Mouse (Mus musculus) cerebellum, postnatal 14 days (tissue): ENCODE measurements around the gene Zfp758.
"Not testable (repeated sequence)": the region's sequence is repeated elsewhere in the genome, so short reads cannot be mapped to it uniquely, and the experiment has no call there.

Experiments
- DNase-seq, 2 experiments: peaks; one replicate each; pipeline ENCODE4 v3.0.0; 2021; ENCODE audit warnings: mixed read lengths in 2 of 2

Zfp758 gene

DNA sequence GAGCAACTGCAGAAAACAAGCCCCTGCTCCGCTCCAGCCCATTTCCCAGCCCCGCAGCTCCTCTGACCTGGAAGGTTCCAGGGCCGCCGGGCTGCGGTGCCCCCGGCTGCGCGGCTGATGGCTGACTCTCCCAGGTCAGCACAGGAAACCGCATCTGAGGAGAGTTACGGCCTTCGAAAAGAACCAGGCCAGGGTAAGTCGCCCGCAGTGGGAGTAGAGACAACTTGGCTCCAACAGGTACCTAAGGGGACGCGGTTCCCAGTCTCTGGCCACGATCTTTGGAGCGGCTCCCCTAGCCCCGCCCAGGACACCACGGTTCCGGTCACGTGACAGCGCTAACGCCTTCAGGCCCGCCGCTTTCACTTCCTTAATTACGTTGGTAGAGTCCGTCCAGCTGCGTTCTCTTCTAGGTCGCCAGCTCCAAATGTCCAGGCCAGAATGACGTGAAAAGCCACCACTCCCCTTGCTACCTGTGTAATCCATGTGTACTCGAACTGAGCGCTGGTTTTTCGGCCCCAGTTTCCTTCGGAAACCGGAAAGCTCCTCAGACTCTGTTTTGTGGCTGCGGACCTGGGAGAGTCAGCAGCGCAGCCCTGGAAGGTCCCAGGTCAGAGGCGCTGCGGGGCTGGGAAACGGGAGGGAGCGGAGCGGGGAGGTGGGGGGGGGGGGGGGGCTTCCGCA lies at the start of gene Zfp758, which contains the start of gene Zfp944:
Gene Zfp758, plus strand, starts transcription at position 353 of the 681 bp plus-strand sequence.
Gene Zfp944, minus strand, starts transcription at position 300 of the 681 bp plus-strand sequence.
- peak; percentile 50 to 58 for DNase-seq

DNA sequence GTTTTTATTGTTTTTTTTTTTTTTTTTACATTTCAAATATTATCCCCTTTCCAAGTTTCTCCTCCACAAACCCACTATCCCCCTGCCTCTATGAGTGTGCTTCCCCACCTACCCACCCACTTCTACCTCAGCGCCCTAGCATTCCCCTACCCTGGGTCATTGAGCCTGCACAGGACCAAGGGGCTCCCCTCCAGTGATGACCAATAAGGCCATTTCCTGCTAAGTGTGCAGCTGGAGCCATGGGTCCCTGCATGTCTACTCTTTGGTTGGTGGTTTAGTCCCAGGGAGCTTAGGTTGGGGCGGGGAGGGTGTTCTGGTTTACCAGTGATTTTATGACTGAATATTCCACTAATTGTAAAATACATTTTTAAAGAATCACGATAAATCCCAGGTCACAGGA lies 47.0 kb upstream of the Zfp758 start:
- peak; percentile 10 to 21 for DNase-seq

DNA sequence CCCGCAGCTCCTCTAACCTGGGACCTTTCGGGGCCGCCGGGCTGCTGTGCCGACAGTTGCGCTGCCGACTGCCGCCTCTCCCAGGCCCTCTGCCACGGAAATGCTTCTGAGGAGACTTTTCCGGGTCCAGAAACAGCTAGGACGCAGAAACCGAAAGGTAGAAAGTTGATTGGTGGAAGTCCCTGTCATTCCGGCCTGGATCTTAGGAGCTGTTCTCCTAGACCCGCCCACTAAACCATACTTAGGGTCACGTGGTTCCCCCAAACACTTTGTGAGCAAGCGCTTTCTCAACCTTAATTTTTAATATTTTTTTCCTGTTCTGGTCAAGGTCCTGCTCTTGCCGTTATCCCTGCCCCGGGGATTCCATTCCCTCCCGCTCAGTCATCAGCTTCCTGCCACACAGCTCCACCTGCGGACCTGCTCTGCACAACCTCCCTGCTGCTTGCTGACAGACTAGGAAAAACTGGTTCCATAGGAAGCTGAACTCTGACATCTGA lies 46.5 kb upstream of the Zfp758 start, which contains the start of gene CT030661.1:
Gene CT030661.1, minus strand, starts transcription at position 108 of the 497 bp plus-strand sequence.
- peak; percentile 95 for DNase-seq

DNA sequence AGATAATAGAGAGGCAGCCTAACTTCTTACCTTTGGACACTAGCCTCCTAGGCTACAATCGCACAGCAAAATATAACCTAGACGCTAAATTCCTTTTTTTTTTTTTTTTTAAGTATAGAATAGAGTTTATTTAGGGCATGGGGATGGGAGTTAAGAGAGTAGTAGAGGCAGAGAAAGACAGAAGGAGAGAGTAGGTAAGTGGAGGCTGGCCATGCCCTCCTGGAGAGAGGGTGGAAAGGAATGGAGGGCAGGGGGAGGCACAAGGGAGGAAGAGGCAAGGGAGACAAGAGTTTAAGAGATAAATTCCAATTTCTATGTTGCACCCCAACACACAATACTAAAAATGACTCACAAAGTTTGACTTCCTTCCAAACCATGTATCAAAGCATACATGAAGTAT lies 46.0 kb upstream of the Zfp758 start:
- DNase-seq: not testable (repeated sequence)

DNA sequence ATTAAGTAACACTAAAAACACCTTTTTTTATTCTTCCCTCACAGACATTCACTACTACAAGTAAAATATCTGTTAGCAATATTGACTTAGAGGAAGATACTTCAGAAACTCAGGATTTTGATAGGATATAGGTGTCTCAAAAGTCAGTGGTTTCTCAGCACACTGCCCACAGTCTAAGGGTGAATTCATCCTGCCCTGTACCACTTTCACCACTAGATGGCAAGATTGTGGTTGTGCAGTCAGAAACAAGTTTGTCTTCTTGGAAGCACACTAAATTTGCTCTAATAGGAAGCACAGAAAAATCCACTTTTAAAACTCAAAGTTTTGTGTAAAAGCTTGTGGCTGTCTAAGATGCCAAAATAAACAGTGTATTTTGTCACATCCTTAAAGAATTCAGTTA lies 8.5 kb upstream of the Zfp758 start:
- DNase-seq: peak; percentile 47 to 54

DNA sequence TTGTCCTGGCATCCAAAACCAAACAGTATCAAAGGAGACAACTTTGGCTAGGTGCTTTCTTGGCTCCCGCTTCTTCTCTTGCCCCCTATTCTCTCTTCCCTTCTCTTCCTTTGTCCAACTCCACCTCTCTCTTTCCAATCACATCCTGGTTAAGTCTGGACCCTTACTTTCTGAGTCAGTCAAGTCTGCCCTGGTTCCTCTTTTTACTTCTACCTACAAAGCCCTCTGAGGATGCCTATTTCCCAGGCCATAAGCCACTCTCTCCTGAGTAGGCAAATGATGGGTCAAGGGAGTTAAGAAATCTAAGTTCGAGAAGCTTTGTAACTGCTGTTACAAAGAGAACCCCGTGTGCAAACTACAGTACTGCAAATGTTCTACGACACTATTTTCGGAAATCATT lies 681 bp upstream of the Zfp758 start:
- DNase-seq: peak in 1 of 2 experiments; percentile 5

DNA sequence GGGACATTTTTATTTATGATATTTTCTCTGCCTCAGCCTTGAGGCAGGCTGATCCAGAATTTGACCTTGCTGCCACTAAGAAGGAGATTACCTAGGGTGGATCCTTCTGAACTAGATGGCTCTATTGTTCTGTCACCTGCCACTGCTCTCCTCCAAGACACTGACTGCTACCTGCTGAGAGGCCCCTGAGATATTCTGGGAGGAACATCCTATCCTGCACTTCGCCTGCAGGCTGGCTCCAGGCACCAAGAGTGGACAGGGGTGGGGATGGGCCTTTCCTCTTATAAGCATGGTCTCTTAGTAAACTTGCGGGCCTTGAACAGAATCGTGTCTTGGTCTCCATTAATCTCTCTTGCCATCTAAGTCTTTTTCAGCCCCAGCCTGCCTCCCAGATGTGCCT lies 2.6 kb downstream of the Zfp758 start:
- DNase-seq: no peak

DNA sequence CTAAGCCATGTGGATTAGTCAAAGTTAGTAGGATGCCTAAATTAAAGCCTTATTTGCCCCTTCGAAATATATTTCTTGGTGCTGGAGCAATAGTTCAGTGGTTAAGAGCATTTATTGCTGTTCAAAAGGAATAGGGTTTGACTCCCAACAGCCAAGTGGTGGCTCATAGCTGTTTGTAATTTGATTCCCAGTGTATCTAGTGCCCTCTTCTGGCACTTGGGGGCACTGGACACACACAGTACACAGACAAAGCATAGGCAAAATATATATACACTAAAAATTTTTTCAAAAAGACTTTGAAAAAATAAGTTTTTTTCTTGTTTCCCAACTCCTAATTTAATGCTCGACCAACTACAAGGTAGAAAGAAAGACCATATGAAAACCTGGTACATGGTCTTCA lies 49.5 kb downstream of the Zfp758 start:
- DNase-seq: peak; percentile 49 to 50

DNA sequence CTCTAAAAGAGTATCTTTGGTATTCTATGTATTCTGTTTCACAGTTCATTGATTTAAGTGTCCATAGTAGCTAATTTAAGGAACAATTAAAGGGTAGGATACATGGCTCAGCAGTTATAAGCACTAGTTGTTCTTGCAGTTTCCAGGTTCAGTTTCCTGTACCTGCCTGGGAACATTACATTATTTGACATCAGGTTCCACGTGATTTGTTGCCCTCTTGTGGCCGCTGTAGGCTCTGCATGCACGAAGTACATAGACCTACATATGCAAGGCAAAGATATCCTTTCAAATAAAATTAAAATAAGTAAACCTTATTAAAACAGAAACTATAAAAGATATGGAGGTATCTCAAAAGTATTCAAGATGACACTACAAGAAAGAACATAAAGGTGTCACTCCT lies 56.3 kb downstream of the Zfp758 start:
- peak; percentile 78 to 86 for DNase-seq

DNA sequence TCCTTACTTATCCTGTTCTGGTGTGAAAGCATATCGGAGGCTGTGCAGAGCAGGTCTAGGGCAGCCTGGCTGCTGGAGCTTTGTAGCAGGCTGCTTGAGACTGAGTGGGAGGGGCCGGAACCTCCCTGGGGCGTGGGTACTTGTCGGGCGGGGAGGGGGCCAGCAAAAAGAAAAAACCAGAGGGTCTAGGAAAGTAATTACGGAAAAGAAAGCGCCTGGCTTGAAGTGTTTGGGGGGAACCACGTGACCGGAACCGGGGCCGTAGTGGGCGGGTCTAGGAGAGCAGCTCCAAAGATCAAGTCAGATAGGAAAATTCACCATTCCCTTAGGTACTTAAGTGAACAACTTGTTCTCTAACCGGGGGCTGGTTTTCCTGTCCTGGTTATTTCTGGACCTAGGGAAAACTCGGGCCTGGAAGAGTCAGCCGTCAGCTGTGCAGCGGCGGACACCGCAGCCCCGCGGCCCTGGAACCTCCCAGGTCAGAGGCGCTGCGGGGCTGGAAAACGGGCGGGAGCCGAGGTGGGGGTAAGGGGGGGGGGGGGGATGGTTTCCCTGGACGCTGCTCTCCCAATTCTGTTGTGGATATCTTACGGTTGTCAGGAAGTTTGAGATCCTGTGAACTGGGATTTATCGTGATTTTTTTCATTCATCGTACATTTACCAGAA lies 62.8 kb downstream of the Zfp758 start, which contains the start of gene Zfp946:
Gene Zfp946, plus strand, starts transcription at position 271 of the 666 bp plus-strand sequence.
- DNase-seq: peak; percentile 80 to 82

DNA sequence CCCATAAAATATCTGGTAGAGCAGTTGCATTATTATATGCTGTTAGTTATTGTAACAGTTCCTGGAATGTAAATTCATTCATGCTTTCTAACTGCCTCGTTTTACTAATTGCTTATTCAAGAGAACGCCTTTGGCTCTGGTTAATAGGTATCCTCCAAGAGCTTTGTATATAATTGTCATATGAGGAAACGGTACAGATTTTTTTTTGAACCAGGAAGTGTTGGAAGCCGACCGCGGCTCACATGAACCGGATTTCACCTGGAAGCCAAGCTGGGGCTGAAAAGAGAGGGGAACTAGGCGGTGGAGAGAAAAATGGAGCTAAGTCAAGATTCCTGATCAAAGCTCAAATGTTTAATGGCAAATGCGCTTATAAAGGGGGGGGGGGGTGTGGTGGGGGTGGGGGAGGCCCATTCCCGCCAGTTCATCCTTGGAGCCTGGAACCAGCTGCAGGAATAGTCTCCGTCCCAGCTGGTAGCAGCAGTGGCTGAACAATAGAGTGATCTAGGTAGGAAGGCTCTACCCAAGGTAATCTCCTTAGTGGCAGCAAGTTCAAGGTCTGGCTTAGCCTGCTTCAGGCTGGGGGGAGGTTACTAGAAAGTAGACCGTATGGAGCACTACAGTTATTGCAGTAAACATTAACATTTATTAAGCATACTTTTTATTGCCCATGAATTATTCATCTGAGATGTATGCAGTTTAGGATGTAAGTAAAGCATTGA lies 63.5 kb downstream of the Zfp758 start:
- peak; percentile 14 to 22 for DNase-seq
